Mouse (Mus musculus) Muller cell, postnatal 12 days (primary cell): Measurements from ENCODE around the gene Nf1.

Experiments used
- DNase-seq: peaks from one replicate; pipeline ENCODE4 v3.0.0-alpha.2; 2015; ENCODE audit errors: inconsistent ontology term

Nf1 gene

DNA sequence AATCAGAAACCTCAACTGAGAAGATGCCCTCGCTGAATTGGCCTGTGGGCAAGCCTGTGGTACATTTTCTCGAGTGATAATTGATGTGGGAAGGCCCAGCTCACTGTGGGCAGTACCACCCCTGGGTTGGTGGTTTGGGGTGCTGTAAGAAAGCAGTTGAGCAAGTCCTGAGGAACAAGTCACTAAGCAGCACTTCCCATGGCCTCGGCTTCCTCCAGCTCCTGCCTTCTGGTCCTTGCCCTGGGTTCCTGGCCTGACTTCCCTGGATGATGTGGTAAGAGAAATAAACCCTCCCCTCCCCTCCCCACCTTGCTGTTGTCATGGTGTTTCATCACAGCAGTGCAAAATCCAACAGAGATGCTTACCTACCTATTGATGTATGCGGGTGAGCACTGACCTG, 11.4 kb upstream of the Nf1 start:
- no peak for DNase-seq

- no peak for DNase-seq
These were observed 9.9 kb upstream of the Nf1 start for GRCm38 (mm10) chr11:79329585-79329984.

DNA sequence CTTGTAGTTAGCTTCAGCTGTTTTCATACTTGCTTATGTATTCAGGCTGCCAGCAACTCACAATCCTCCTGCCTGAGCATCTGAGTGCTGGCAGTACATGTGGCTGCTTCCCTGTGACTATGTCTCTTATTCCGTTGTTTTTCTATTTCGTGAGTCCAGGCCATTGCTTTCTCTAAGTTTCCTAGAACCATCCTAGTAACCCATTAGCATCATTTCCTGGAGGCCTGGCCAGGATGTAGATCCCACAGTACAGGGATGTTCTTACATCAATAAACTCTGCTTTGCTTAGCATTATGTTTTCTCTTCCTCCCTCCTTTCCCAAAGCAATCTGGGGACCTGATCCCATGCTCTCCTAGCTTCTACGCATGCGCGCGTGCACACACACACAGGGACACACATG, 4.4 kb upstream of the Nf1 start:
- DNase-seq = no peak

GRCm38 (mm10) chr11:79336722-79337267, 2.7 kb upstream of the Nf1 start:
- no peak for DNase-seq

GRCm38 (mm10) chr11:79338621-79339020, 872 bp upstream of the Nf1 start:
- DNase-seq = no peak

DNA sequence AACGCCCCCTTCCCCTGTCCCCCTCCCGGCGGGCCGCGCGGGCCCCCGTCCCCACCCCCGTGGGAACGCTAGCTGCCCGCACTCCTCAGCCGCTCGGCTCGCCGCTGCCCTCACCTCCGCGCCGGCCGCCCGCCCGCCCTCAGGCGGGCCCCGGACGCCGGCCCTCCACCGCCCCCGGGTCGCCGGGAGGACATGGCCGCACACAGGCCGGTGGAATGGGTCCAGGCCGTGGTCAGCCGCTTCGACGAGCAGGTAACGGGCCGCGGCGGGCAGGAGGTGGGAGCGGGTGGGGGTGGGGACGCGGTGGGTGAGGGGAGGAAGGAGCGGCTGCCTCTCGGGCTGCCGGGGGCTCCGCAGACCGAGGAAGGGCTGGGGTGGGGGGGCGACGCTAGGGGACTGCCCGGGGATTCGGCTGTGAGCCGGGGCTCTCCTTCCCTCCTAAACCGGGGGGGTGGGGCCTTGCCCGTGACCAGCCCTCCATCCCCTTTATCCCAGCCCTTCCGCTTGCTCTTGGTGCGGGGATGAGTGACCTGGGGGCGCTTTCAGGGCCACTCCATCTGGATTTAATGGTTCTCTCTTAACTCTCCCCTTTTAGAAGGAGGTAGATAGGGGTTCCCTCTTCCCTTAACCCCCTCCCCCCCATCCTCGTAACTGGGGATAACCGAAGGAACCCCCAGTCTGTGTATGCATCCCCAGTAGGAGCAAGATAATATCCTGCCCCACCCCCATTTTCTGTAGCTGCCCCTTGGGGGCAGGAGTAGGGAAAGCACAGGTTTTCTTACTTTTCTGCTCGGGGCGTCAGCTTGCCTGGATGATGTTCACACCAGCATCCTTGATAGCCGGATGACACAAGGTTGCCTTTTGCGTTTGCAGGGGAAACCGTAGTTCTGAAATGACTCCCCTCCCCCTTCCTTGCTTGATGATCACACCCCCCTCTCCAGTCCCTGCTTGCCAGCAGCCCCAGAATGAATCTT, 602 bp downstream of the Nf1 start:
- peak; percentile 78 for DNase-seq

DNA sequence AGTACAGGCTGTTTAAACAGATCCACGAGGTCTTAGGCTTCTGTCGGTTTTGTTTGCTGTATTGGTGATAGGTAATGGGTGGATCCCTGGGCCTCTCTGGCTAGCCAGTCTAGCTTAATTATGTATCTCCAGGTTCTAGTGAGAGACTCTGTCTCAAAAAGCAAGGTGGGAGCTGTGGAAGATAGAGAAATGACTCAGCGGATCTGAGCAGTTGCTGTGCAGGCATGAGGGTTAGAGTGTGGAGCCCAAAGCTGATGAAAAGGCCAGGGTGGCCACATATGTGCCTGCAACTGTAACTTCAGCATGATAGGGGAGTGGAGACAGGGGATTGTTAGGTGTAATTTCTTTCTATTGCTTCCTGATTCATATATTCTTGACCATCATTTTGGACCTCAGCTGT, 17.5 kb downstream of the Nf1 start:
- no peak for DNase-seq

DNA sequence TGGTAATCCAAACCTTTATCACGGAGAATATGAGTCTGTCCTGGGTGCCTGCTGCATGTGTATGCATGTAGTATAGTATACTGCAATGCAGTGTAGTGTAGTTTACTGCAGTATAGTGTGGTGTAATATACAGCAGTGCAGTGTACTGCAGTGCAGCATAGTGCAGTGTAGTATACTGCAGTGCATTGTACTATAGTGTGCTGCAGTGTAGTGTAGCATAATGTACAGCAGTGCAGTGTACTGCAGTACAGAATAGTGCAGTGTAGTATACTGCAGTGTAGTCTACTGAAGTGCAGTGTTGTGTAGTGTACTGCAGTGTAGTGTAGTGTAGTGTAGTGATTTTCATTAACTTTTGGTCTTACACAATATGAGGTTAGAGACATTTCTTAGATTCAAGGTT, 17.9 kb downstream of the Nf1 start:
- no peak for DNase-seq

GRCm38 (mm10) chr11:79364956-79365355, 25.5 kb downstream of the Nf1 start:
- DNase-seq = no peak

GRCm38 (mm10) chr11:79366284-79366683, 26.8 kb downstream of the Nf1 start:
- DNase-seq = no peak

- no peak for DNase-seq
These were observed 33.5 kb downstream of the Nf1 start for GRCm38 (mm10) chr11:79373031-79373430.

DNA sequence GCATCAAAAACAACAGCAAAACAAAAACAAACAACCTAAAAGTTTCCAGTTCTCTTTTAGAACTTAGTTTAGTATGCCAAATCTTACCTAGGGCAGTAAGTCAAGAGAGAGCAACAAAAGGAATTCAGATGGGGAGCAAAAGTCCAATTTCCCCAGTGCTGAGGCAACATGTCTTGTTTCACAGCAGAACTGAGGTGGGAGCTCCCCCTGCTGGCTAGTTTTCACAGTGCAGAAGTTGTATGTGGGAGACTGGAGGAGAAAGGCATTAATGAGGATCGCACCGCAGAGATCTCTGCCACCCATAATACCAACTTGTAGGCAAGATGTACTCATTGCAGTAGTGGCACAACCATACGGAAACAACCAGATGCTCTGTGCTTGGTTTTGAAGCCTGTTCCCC, 58.8 kb downstream of the Nf1 start:
- peak; percentile 83 for DNase-seq

- DNase-seq = no peak
These were observed 64.3 kb downstream of the Nf1 start for GRCm38 (mm10) chr11:79403625-79404319.

DNA sequence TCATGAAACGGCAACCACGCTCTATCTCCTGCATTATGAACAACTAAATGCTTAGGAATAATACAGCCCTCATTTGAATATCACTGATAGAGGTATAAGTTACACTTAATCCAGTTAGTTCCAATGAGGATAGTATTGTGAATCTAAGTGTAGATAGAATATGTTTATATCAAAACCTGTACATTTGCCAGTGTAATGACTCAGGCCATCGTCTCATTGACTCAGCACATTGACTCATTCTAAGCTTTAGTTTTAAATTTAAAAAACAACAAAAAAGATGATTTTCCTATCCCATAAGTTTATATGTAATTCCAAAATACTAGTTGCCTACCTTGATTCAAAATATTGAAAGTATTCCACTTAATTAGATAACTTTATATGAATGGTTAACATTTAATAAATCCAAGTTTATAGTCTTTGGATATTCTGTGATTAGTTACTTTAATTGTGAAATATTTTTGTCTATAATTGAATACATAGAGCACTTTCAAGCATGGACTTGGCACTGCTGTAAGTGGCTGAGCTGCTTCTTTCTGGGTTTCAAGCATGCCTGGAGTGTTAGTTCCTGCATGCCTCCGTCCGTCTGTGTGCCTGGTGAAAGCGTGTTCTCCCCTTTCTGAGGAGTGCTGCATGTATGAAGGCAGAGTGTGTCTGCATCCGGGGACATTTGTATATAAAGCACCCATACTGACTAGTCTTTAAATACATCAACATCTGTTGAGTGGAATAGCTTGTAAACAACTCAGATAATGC, 74.4 kb downstream of the Nf1 start:
- DNase-seq = no peak

DNA sequence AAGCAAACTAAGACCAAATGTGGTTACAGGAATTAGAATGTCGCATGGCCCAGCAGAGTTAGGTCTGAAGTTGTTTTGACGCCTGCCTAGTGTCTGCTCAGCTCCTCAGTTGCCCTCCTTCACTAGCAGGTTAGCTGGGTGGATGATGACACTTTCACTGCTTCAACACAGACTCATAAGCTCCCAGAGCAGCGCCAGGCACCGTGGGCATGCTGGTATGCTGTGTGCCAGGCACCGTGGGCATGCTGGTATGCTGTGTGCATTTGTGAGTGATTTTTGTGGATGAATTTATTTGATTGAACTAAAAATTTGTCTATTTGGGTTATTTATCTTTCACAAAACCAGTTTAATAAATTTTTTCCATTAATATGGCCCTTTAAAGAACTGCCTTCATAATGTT, 83.0 kb downstream of the Nf1 start:
- peak; percentile 55 for DNase-seq

DNA sequence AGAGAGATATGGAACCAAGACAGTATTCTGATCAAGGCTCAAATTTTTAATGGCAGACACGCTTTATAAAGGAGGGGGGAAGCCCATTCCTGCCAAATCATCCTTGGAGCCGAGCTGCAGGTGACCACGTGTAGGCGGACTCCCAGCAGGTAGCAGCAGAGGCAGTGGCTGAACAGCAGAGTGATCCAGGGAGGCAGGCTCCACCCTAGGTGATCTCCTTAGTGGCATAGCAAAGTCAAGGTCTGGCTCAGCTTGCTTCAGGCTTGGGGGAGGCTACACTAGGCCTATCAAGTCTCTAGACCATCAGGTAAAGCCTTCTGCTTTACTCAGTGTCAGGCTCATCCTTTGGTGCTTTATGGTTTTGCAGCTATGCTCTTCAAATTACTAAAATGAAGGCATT, 87.1 kb downstream of the Nf1 start:
- no peak for DNase-seq

DNA sequence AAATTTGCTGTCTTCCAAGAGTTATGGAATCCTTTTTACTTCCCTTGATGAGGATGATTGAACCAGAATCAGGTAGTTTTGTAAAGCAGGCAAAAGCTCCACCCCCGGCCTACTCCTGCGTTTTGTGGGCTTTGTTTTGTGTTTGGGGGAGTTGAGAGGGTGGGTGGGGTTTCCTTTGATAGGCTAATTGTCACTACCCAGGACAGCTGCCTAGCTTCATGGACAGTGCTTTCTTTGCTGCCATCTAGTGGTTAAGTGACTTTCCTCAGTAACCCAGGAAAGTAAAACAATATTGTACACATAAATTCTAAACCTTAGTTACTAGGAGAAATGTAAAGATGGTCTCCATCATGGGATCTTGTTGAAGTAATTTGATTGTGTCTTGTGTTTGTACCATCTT, 88.1 kb downstream of the Nf1 start:
- DNase-seq = peak; percentile 74

- no peak for DNase-seq
These were observed 95.8 kb downstream of the Nf1 start for GRCm38 (mm10) chr11:79435252-79435651.

- no peak for DNase-seq
These were observed 108.9 kb downstream of the Nf1 start for GRCm38 (mm10) chr11:79448361-79448760.

- DNase-seq = peak; percentile 90
These were observed 113.5 kb downstream of the Nf1 start for GRCm38 (mm10) chr11:79452966-79453365.

DNA sequence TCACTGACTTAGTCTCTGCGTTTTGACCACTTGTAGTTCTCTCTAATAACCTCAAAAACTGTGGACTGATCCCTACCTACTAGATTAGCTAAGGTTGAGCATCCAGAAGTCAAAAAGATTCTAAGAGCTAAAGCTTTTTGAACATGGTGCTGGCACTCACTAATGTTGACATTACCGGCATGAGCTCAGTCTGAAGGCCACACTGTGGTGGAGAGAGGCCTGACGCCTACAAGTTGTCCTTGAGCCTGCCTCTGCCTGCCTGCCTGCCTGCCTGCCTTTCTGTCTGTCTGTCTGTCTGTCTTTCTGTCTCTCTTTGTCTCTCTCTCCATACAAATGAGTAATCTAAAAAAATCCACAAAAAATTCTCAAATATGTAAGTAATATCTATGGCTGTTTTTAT, 118.4 kb downstream of the Nf1 start:
- no peak for DNase-seq

- DNase-seq = no peak
These were observed 120.4 kb downstream of the Nf1 start for GRCm38 (mm10) chr11:79459846-79460245.
